Mouse (Mus musculus): ENCODE measurements at regions not wholly inside any gene's neighbourhood (a gene's known extent, or its start where the extent isn't known, plus 50 kb on each side); places are given as distances from the start of the nearest gene placed in this dataset.

- 57% methylated on average over 4 of the region's 4 CpGs for WGBS
- H3K4me2 ChIP-seq (ENCODE audit: low read depth, low read length) = no peak overlapping the region
- ATAC-seq (ENCODE audit: low read depth) = no peak
- H3K36me3 ChIP-seq (ENCODE audit: control insufficient read depth, insufficient read depth, low read length) = no peaks in the 10 kb centered on the region
- no peak overlapping the region for H3K4me3 ChIP-seq (ENCODE audit: low read depth, low read length)
- DNase-seq (ENCODE audit: low spot score) = no peak
- H3K9ac ChIP-seq (ENCODE audit: low read depth, low read length) = no peak overlapping the region
- H3K27ac ChIP-seq (replicated peaks; ENCODE audit: low read depth, low read length) = no peak overlapping the region
- no peaks in the 10 kb centered on the region for H3K9me3 ChIP-seq (ENCODE audit: control insufficient read depth, low read length)
- 0 out of 2 replicates have a peak, but pooled peaks cover 2% of the 10 kb centered on the region for H3K4me1 ChIP-seq (ENCODE audit: control insufficient read depth, insufficient read depth, low read length)
- H3K27me3 ChIP-seq (replicated peaks; ENCODE audit: control insufficient read depth, insufficient read depth, low read length) = no peaks in the 10 kb centered on the region
These were observed 119.3 kb downstream of the Btg1 start for GRCm38 (mm10) chr10:96735885-96736628.

- Histone ChIP-seq H3K9me3 (ENCODE audit: control insufficient read depth, low read length) (no peaks in the 10 kb centered on the region), H3K4me1 (ENCODE audit: control insufficient read depth, insufficient read depth, low read length) (no peaks in the 10 kb centered on the region), H3K4me2 (ENCODE audit: low read depth, low read length) (no peak overlapping the region), H3K9ac (ENCODE audit: low read depth, low read length) (no peak overlapping the region), H3K27me3 (replicated peaks; ENCODE audit: control insufficient read depth, insufficient read depth, low read length) (no peaks in the 10 kb centered on the region), H3K4me3 (ENCODE audit: low read depth, low read length) (no peak overlapping the region), H3K27ac (replicated peaks; ENCODE audit: low read depth, low read length) (no peak overlapping the region), H3K36me3 (ENCODE audit: control insufficient read depth, insufficient read depth, low read length) (no peaks in the 10 kb centered on the region)
- DNase-seq (ENCODE audit: low spot score) = no peak
- no peak for ATAC-seq (ENCODE audit: low read depth)
- WGBS = 90% methylated on average over 6 of the region's 6 CpGs
These were observed 121.2 kb downstream of the Btg1 start for GRCm38 (mm10) chr10:96737972-96738371.

GRCm38 (mm10) chr10:96738606-96739005, 121.8 kb downstream of the Btg1 start:
- H3K4me3 ChIP-seq (ENCODE audit: low read depth, low read length) = no peak overlapping the region
- H3K9me3 ChIP-seq (ENCODE audit: control insufficient read depth, low read length) = no peaks in the 10 kb centered on the region
- no peak overlapping the region for H3K27ac ChIP-seq (replicated peaks; ENCODE audit: low read depth, low read length)
- ATAC-seq (ENCODE audit: low read depth) = no peak
- no peak for DNase-seq (ENCODE audit: low spot score)
- H3K4me1 ChIP-seq (ENCODE audit: control insufficient read depth, insufficient read depth, low read length) = no peaks in the 10 kb centered on the region
- H3K36me3 ChIP-seq (ENCODE audit: control insufficient read depth, insufficient read depth, low read length) = no peaks in the 10 kb centered on the region
- H3K27me3 ChIP-seq (replicated peaks; ENCODE audit: control insufficient read depth, insufficient read depth, low read length) = no peaks in the 10 kb centered on the region
- H3K9ac ChIP-seq (ENCODE audit: low read depth, low read length) = no peak overlapping the region
- 84% methylated on average over 5 of the region's 5 CpGs for WGBS
- H3K4me2 ChIP-seq (ENCODE audit: low read depth, low read length) = no peak overlapping the region

DNA sequence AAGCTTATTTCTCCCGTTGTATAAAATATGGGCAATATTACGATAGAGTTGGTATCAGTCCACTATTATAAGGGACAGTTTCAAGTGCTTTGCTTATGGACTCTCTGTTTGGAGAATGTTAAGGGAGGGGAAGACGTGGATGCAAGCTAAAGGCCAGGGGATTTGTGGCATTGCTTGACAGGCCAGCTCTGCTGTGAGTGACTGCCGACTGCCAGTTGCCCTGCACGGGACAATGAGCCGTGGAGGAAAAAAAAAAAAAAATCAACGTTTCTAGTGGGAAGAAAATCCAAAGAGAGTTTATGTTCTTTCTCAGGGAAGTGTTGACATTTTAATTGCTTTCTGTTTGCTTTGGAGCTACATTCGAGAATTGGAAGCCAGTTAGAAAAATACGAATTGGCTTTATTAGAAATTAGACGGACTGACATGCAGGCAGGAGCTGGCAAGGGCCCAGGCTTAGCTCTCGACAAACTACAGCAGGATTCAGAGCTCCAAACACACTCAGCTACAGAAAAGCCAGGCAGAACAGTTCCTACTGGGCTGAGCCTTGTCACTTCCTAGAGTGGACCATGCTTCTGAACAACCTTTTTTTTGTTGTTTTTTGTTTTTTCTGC, 127.5 kb downstream of the Btg1 start:
- H3K9ac ChIP-seq (ENCODE audit: low read depth, low read length) = no peak overlapping the region
- H3K9me3 ChIP-seq (ENCODE audit: control insufficient read depth, low read length) = no peaks in the 10 kb centered on the region
- H3K4me2 ChIP-seq (ENCODE audit: low read depth, low read length) = peak overlapping the region; percentile 11; the same call in 1 of the 2 replicates
- ATAC-seq (ENCODE audit: low read depth) (no peak), DNase-seq (ENCODE audit: low spot score) (peak; percentile 76)
- H3K27me3 ChIP-seq (replicated peaks; ENCODE audit: control insufficient read depth, insufficient read depth, low read length) = no peaks in the 10 kb centered on the region
- H3K27ac ChIP-seq (replicated peaks; ENCODE audit: low read depth, low read length) = no peak overlapping the region; the same call in 1 of the 2 replicates
- no peaks in the 10 kb centered on the region for H3K36me3 ChIP-seq (ENCODE audit: control insufficient read depth, insufficient read depth, low read length)
- no peaks in the 10 kb centered on the region for H3K4me1 ChIP-seq (ENCODE audit: control insufficient read depth, insufficient read depth, low read length)
- H3K4me3 ChIP-seq (ENCODE audit: low read depth, low read length) = no peak overlapping the region
- 38% methylated on average over 11 of the region's 11 CpGs for WGBS

DNA sequence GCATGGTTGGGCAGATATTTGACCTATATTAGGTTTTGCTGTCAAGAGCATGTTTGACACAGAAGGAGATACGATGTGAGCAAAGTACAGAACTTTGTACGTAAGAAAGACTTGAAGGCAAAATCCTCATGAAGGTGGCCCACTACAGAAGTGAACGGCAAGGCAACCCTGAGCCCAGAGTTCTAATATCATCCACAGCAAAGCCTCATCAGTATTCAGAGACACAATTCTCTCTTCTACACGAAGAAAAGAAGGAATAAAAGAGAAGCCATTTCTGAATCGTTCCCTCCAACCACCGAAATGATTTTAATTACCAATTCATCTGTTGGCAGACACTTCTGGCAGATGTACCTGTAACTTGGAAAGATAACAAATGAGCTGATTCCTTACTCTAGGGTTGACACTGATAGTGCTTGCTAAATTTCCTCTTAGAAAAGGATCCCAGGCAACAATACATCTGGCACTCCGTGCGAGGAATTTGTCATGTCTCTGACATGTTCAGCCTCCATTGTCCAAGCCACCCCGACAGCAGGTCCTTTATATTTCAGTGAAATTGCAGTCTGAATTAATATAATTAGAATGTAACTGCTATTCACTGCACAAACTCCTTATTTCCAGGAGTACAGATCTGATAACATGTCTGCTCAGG, 130.3 kb downstream of the Btg1 start:
- no peak overlapping the region for H3K4me2 ChIP-seq (ENCODE audit: low read depth, low read length)
- H3K9ac ChIP-seq (ENCODE audit: low read depth, low read length) = no peak overlapping the region
- no peak overlapping the region for H3K27ac ChIP-seq (replicated peaks; ENCODE audit: low read depth, low read length)
- no peak for DNase-seq (ENCODE audit: low spot score)
- no peaks in the 10 kb centered on the region for H3K36me3 ChIP-seq (ENCODE audit: control insufficient read depth, insufficient read depth, low read length)
- peaks cover 14% of the 10 kb centered on the region for H3K4me1 ChIP-seq (ENCODE audit: control insufficient read depth, insufficient read depth, low read length)
- H3K4me3 ChIP-seq (ENCODE audit: low read depth, low read length) = no peak overlapping the region
- H3K27me3 ChIP-seq (replicated peaks; ENCODE audit: control insufficient read depth, insufficient read depth, low read length) = no peaks in the 10 kb centered on the region
- 89% methylated on average over 9 of the region's 9 CpGs for WGBS
- ATAC-seq (ENCODE audit: low read depth) = no peak
- H3K9me3 ChIP-seq (ENCODE audit: control insufficient read depth, low read length) = no peaks in the 10 kb centered on the region

GRCm38 (mm10) chr10:96750861-96751260, 134.1 kb downstream of the Btg1 start:
- Histone ChIP-seq H3K9ac (ENCODE audit: low read depth, low read length) (no peak overlapping the region), H3K4me2 (ENCODE audit: low read depth, low read length) (no peak overlapping the region), H3K4me1 (ENCODE audit: control insufficient read depth, insufficient read depth, low read length) (peaks cover 22% of the 10 kb centered on the region), H3K9me3 (ENCODE audit: control insufficient read depth, low read length) (no peaks in the 10 kb centered on the region), H3K27ac (replicated peaks; ENCODE audit: low read depth, low read length) (no peak overlapping the region), H3K36me3 (ENCODE audit: control insufficient read depth, insufficient read depth, low read length) (no peaks in the 10 kb centered on the region), H3K4me3 (ENCODE audit: low read depth, low read length) (no peak overlapping the region), H3K27me3 (replicated peaks; ENCODE audit: control insufficient read depth, insufficient read depth, low read length) (no peaks in the 10 kb centered on the region)
- ATAC-seq (ENCODE audit: low read depth) (no peak), DNase-seq (ENCODE audit: low spot score) (no peak)
- 38% methylated on average over 5 of the region's 5 CpGs for WGBS

DNA sequence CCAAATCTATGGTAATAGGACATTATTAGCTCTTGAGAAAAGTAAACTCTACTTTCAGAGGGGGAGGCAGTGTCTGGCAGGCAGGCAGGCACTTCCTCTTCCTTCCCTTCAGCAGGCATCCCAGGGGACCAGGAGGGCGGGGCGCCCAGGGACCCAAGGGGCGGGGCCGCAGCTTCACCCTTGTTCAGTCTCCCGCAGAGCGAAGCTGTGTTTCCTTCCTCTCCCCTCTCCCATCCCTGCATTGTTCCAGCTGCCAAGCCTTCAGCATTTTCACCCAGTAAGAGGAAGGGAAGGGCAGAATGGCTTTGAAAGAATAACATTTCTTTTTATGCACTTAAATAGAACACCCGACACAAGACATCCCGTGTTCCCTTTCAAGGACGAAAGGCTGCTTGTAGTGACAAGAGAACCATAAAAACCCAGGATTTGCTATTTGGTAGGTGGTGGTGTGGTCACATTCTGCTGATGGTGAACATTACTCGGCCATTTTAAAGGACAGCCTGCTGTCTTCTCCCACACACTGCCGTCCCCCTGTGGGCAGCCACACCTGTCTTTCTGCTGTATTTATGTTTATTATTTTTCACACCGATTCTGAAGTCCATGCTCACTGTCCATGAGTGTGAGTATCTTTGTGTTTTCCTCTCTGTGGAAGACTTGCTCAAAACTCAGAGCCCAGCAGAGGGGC, 134.9 kb downstream of the Btg1 start:
- peak; percentile 93 for ATAC-seq (ENCODE audit: low read depth)
- Histone ChIP-seq H3K9ac (ENCODE audit: low read depth, low read length) (peak overlapping the region; percentile 14; the same call in 1 of the 2 replicates), H3K36me3 (ENCODE audit: control insufficient read depth, insufficient read depth, low read length) (no peaks in the 10 kb centered on the region), H3K4me3 (ENCODE audit: low read depth, low read length) (0 out of 2 replicates have a peak overlapping the region, but pooled peaks have one; percentile 1), H3K4me2 (ENCODE audit: low read depth, low read length) (peak overlapping the region; percentile 39), H3K4me1 (ENCODE audit: control insufficient read depth, insufficient read depth, low read length) (peaks cover 25% of the 10 kb centered on the region), H3K9me3 (ENCODE audit: control insufficient read depth, low read length) (no peaks in the 10 kb centered on the region), H3K27me3 (replicated peaks; ENCODE audit: control insufficient read depth, insufficient read depth, low read length) (no peaks in the 10 kb centered on the region), H3K27ac (replicated peaks; ENCODE audit: low read depth, low read length) (peak overlapping the region; percentile 24; the same call in 1 of the 2 replicates)
- 14% methylated on average over 12 of the region's 12 CpGs for WGBS
- DNase-seq (ENCODE audit: low spot score) = peak; percentile 87

GRCm38 (mm10) chr10:96752531-96752930, 135.7 kb downstream of the Btg1 start:
- no peak overlapping the region for H3K27ac ChIP-seq (replicated peaks; ENCODE audit: low read depth, low read length)
- H3K36me3 ChIP-seq (ENCODE audit: control insufficient read depth, insufficient read depth, low read length) = no peaks in the 10 kb centered on the region
- peaks cover 25% of the 10 kb centered on the region for H3K4me1 ChIP-seq (ENCODE audit: control insufficient read depth, insufficient read depth, low read length)
- no peak overlapping the region for H3K9ac ChIP-seq (ENCODE audit: low read depth, low read length)
- ATAC-seq (ENCODE audit: low read depth) (no peak), DNase-seq (ENCODE audit: low spot score) (no peak)
- H3K27me3 ChIP-seq (replicated peaks; ENCODE audit: control insufficient read depth, insufficient read depth, low read length) = no peaks in the 10 kb centered on the region
- no peak overlapping the region for H3K4me3 ChIP-seq (ENCODE audit: low read depth, low read length)
- 88% methylated on average over 5 of the region's 5 CpGs for WGBS
- H3K9me3 ChIP-seq (ENCODE audit: control insufficient read depth, low read length) = no peaks in the 10 kb centered on the region
- no peak overlapping the region for H3K4me2 ChIP-seq (ENCODE audit: low read depth, low read length)
